Mouse (Mus musculus) heart, postnatal 0 days (tissue): ENCODE data around the gene Cxcl10. TPM values are rescaled to one million over a fixed set of nuclear protein-coding genes. Genes with fewer than 3 reads are reported as not detected.
A peak's percentile ranks its signal among the peaks of the same experiment; 100 is the strongest.

ENCODE experiments used
- ATAC-seq: fragments of 200-750 bp; cut with Nextera tagmentation; 2 replicates; pipeline ENCODE4 v1.8.0; 2017; ENCODE audit warnings: low read depth, moderate number of reproducible peaks, moderate library complexity; ENCODE audit not compliant: insufficient read depth
- DNase-seq: peaks from one replicate; pipeline ENCODE4 v3.0.0-alpha.2; 2016; ENCODE audit warnings: low spot score
- H3K27ac ChIP-seq: fragments of 300-500 bp; sonication (generic); 2 replicates; pipeline ENCODE4 v1.5.1; 2014; ENCODE audit warnings: low read depth, mild to moderate bottlenecking
- H3K27me3 ChIP-seq: fragments of 300-500 bp; sonication (generic); 2 replicates; pipeline ENCODE4 v1.6.1; 2014; ENCODE audit warnings: low read length, mixed read lengths; ENCODE audit not compliant: control insufficient read depth, insufficient read depth
- H3K36me3 ChIP-seq: fragments of 300-500 bp; sonication (generic); replicated peaks from 2 replicates; pipeline ENCODE4 v1.6.1; 2014; ENCODE audit warnings: low read length, mixed read lengths; ENCODE audit not compliant: control insufficient read depth, insufficient read depth
- H3K4me1 ChIP-seq: fragments of 300-500 bp; sonication (generic); 2 replicates; pipeline ENCODE4 v1.6.1; 2014; ENCODE audit warnings: antibody characterized with exemption; ENCODE audit not compliant: control insufficient read depth, insufficient read depth
- H3K4me2 ChIP-seq: fragments of 300-500 bp; sonication (generic); 2 replicates; pipeline ENCODE4 v1.6.1; 2014; ENCODE audit warnings: low read depth, mild to moderate bottlenecking, low read length, moderate library complexity
- H3K4me3 ChIP-seq: fragments of 300-500 bp; sonication (generic); 2 replicates; pipeline ENCODE4 v1.5.1; 2014; ENCODE audit warnings: low read depth, low read length
- H3K9ac ChIP-seq: fragments of 300-500 bp; sonication (generic); replicated peaks from 2 replicates; pipeline ENCODE4 v1.6.1; 2014; ENCODE audit warnings: low read depth, low read length, mixed read lengths
- H3K9me3 ChIP-seq: fragments of 300-500 bp; sonication (generic); replicated peaks from 2 replicates; pipeline ENCODE4 v1.6.1; 2016; ENCODE audit warnings: low read length; ENCODE audit not compliant: control insufficient read depth
- CTCF ChIP-seq: IDR thresholded peaks from 2 replicates; pipeline ENCODE4 v1.5.1; 2016; ENCODE audit warnings: antibody characterized with exemption, control low read depth, low read depth
- EP300 ChIP-seq: IDR thresholded peaks from 2 replicates; pipeline ENCODE4 v1.6.1; 2016; ENCODE audit warnings: antibody characterized with exemption, low read depth
- WGBS: fragments of 180-500 bp; shearing (Covaris S2); extraction: QIAGEN DNeasy Blood & Tissue Kit; methylation state at CpG from one replicate; pipeline ENCODE4 v1.1.7; 2014; 5-methylcytosine and 5-hydroxymethylcytosine counted together
- polyA plus RNA-seq: library from polyadenylated mRNA; unstranded; fragments of >200 nt; fragmentation: Nextera tagmentation; extraction: Ambion mirVana; gene quantifications from 2 replicates; pipeline ENCODE4 v1.2.1, GENCODE M21; 2015
- total RNA-seq: library from RNA; depleted of rRNA; stranded (reverse); fragments of >200 nt; gene quantifications from 2 replicates; pipeline ENCODE4 v1.2.3, GENCODE M21; 2014; ENCODE audit warnings: low replicate concordance

The Cxcl10 gene
- total and polyA plus RNA-seq, 2 experiments from 2014 or later, result 0.56 to 9.7 TPM

GRCm38 (mm10) chr5:92369151-92369994 is 20.7 kb upstream of the Cxcl10 start:
- peak; percentile 86 for ATAC-seq
- H3K4me3 ChIP-seq, result no peak overlapping the region
- H3K27ac ChIP-seq, result no peak overlapping the region

GRCm38 (mm10) chr5:92368392-92368791 is 19.7 kb upstream of the Cxcl10 start:
- 0 out of 2 replicates have a peak overlapping the region, but pooled peaks have one; percentile 44 for H3K27ac ChIP-seq
- no peaks in the 10 kb centered on the region for H3K9me3 ChIP-seq
- H3K27me3 ChIP-seq, result no peaks in the 10 kb centered on the region
- no peaks in the 10 kb centered on the region for H3K36me3 ChIP-seq
- H3K4me2 ChIP-seq, result no peak overlapping the region
- H3K4me3 ChIP-seq, result no peak overlapping the region
- 35% methylated on average over 10 of the region's 10 CpGs for WGBS
- ATAC-seq (peak; percentile 52), DNase-seq (peak; percentile 30)
- TF ChIP-seq EP300, result no peak
- no peak for TF ChIP-seq CTCF
- peaks cover 6% of the 10 kb centered on the region; the same call in 1 of the 2 replicates for H3K4me1 ChIP-seq
- H3K9ac ChIP-seq, result no peak overlapping the region

More at GRCm38 (mm10) chr5:92369151-92369994, 20.7 kb upstream of the Cxcl10 start:
- Histone ChIP-seq H3K27me3 (no peaks in the 10 kb centered on the region), H3K9ac (no peak overlapping the region), H3K9me3 (no peaks in the 10 kb centered on the region), H3K36me3 (no peaks in the 10 kb centered on the region), H3K4me2 (no peak overlapping the region), H3K4me1 (peaks cover 6% of the 10 kb centered on the region; the same call in 1 of the 2 replicates)
- WGBS, result 57% methylated on average over 13 of the region's 13 CpGs
- no peak for TF ChIP-seq CTCF
- no peak for TF ChIP-seq EP300
- DNase-seq, result peak; percentile 44

- no peak overlapping the region for H3K4me2 ChIP-seq
- no peak overlapping the region for H3K4me3 ChIP-seq
- WGBS, result 68% methylated on average over 6 of the region's 6 CpGs
- no peaks in the 10 kb centered on the region for H3K9me3 ChIP-seq
- no peaks in the 10 kb centered on the region for H3K36me3 ChIP-seq
- H3K9ac ChIP-seq, result no peak overlapping the region
- TF ChIP-seq CTCF (no peak), EP300 (no peak)
- no peak for ATAC-seq
- H3K4me1 ChIP-seq, result peaks cover 6% of the 10 kb centered on the region; the same call in 1 of the 2 replicates
- H3K27me3 ChIP-seq, result no peaks in the 10 kb centered on the region
- no peak overlapping the region for H3K27ac ChIP-seq
- peak; percentile 2 for DNase-seq
Observed at GRCm38 (mm10) chr5:92366565-92366964, 17.9 kb upstream of the Cxcl10 start.

- DNase-seq, result peak; percentile 2
- no peaks in the 10 kb centered on the region for H3K36me3 ChIP-seq
- no peak overlapping the region for H3K9ac ChIP-seq
- H3K4me2 ChIP-seq, result no peak overlapping the region
- no peak overlapping the region for H3K4me3 ChIP-seq
- WGBS, result 75% methylated on average over 11 of the region's 11 CpGs
- peaks cover 6% of the 10 kb centered on the region; the same call in 1 of the 2 replicates for H3K4me1 ChIP-seq
- TF ChIP-seq CTCF (no peak), EP300 (no peak)
- H3K27ac ChIP-seq, result no peak overlapping the region
- no peaks in the 10 kb centered on the region for H3K27me3 ChIP-seq
- no peaks in the 10 kb centered on the region for H3K9me3 ChIP-seq
- no peak for ATAC-seq
Observed at GRCm38 (mm10) chr5:92365146-92365705, 16.5 kb upstream of the Cxcl10 start.

GRCm38 (mm10) chr5:92364011-92364410 is 15.3 kb upstream of the Cxcl10 start:
- H3K4me1 ChIP-seq, result peaks cover 6% of the 10 kb centered on the region; the same call in 1 of the 2 replicates
- no peak overlapping the region for H3K4me3 ChIP-seq
- no peak for ATAC-seq
- 90% methylated on average over 5 of the region's 5 CpGs for WGBS
- H3K27me3 ChIP-seq, result no peaks in the 10 kb centered on the region
- TF ChIP-seq CTCF, result no peak
- TF ChIP-seq EP300, result no peak
- no peak overlapping the region for H3K4me2 ChIP-seq
- H3K9ac ChIP-seq, result no peak overlapping the region
- no peaks in the 10 kb centered on the region for H3K36me3 ChIP-seq
- no peaks in the 10 kb centered on the region for H3K9me3 ChIP-seq
- no peak for DNase-seq
- no peak overlapping the region for H3K27ac ChIP-seq
